Mouse (Mus musculus) liver, embryonic 14.5 days (tissue): ENCODE measurements around the gene Dohh.

Experiments used
- CTCF ChIP-seq: IDR thresholded peaks from 2 replicates; pipeline ENCODE4 v1.5.1; 2016; ENCODE audit warnings: antibody characterized with exemption, low read depth, control low read depth
- EP300 ChIP-seq: IDR thresholded peaks from 2 replicates; pipeline ENCODE4 v1.6.1; 2016; ENCODE audit warnings: antibody characterized with exemption, low read depth

DNA sequence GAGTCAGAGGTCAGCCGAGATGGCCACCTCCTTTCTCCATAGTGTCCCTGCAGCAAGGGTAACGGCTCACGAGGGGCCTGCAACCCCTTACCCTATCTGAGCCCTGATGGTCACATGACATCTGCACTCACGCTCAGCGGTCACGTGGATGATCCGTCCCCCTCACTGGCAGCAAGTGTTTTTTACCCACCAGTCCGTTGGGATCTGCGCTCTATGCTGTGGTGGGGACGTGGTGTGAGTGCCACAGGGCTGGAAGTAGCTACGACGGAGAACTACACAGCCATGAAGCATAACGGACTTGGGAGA is 24.1 kb downstream of the Dohh start:
- TF ChIP-seq CTCF = no peak
- TF ChIP-seq EP300 = no peak
